ENCODE assay signal across 8 mouse cellular contexts in the genomic region with DNA sequence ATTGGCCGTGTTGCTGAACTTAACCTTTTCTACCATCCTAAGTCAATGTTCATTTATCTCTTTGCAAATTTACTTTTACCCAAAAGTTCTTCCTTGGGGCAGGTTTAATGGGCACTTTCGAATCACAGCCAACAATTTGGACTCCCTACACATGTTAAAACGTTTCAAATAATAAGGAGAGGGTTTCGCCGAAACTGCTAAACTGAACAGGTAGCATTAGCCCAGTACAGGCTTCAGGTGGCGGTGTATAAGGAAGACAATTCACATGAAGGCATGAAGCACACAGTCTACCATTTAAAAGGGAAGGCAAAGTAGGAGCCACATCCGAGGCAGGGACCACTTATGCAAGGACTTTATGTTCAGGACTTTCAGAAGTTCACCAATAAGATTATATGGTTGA. TPM values are rescaled to one million over a fixed set of nuclear protein-coding genes. Genes with fewer than 3 reads are reported as not detected.
A peak's percentile ranks its signal among the peaks of the same experiment; 100 is the strongest.
DNase-seq lines count a peak whose midpoint lies in the region; ATAC-seq and TF ChIP-seq lines count a peak whose summit lies in the region.

No protein-coding gene starts in this region.

- TF ChIP-seq POLR2A in testis, adult 2 months (IDR thresholded peaks at IDR 0.05; ENCODE audit: control insufficient read depth, low read depth, low read length) = no peak

- H3K9ac ChIP-seq in neural tube, embryonic 15.5 days (replicated peaks) = peak overlapping the region; percentile 89

- H3K9me3 ChIP-seq in limb, embryonic 10.5 days (replicated peaks) = no peaks in the 10 kb centered on the region
- H3K9me3 ChIP-seq in neural tube, embryonic 15.5 days (replicated peaks) = no peaks in the 10 kb centered on the region

- WGBS in limb, embryonic 10.5 days = 38% methylated on average over 7 of the region's 7 CpGs
- 34% methylated on average over 7 of the region's 7 CpGs for WGBS in neural tube, embryonic 15.5 days

- peak overlapping the region; percentile 97; the same call in 1 of the 2 replicates for H3K4me3 ChIP-seq in testis, adult 2 months (ENCODE audit: control insufficient read depth, low read depth, low read length)
- H3K4me3 ChIP-seq in limb, embryonic 10.5 days = peak overlapping the region; percentile 75
- H3K4me3 ChIP-seq in neural tube, embryonic 15.5 days (replicated peaks) = peak overlapping the region; percentile 87

- H3K4me2 ChIP-seq in neural tube, embryonic 15.5 days = peak overlapping the region; percentile 61

- H3K27me3 ChIP-seq in testis, adult 2 months (ENCODE audit: control insufficient read depth, insufficient read depth, low read length) = no peaks in the 10 kb centered on the region
- H3K27me3 ChIP-seq in limb, embryonic 10.5 days (ENCODE audit: low read depth, poor library complexity, severe bottlenecking) = no peaks in the 10 kb centered on the region
- H3K27me3 ChIP-seq in neural tube, embryonic 15.5 days (replicated peaks) = no peaks in the 10 kb centered on the region

- H3K27ac ChIP-seq in testis, adult 2 months (ENCODE audit: control insufficient read depth, insufficient read depth, low read depth, low read length) = no peak overlapping the region
- H3K27ac ChIP-seq in limb, embryonic 10.5 days = peak overlapping the region; percentile 93
- peak overlapping the region; percentile 84; the same call in 1 of the 2 replicates for H3K27ac ChIP-seq in neural tube, embryonic 15.5 days (replicated peaks)

- H3K4me1 ChIP-seq in testis, adult 2 months (ENCODE audit: control insufficient read depth, insufficient read depth, low read length) = no peaks in the 10 kb centered on the region
- peaks cover 12% of the 10 kb centered on the region for H3K4me1 ChIP-seq in limb, embryonic 10.5 days
- H3K4me1 ChIP-seq in neural tube, embryonic 15.5 days = peaks cover 23% of the 10 kb centered on the region

- no peak for TF ChIP-seq CTCF in testis, adult 2 months (IDR thresholded peaks at IDR 0.05; ENCODE audit: control insufficient read depth, insufficient read depth, insufficient replicate concordance, low read depth, low read length)

- peak; percentile 38 for DNase-seq in CD4-positive, CD25-positive, alpha-beta regulatory T cell, adult 2 months (ENCODE audit: low read depth, low spot score)
- DNase-seq in testis, postnatal 14 days (ENCODE audit: low spot score) = no peak
- DNase-seq in limb, embryonic 10.5 days (ENCODE audit: low spot score) = no peak
- no peak for DNase-seq in urinary bladder, postnatal 4 days (ENCODE audit: low spot score in 2 of 2)
- no peak for DNase-seq in cerebellum, postnatal 14 days

- no peaks in the 10 kb centered on the region for H3K36me3 ChIP-seq in testis, adult 2 months (ENCODE audit: control insufficient read depth, insufficient read depth, low read length)
- H3K36me3 ChIP-seq in limb, embryonic 10.5 days = peaks cover 28% of the 10 kb centered on the region
- peaks cover 12% of the 10 kb centered on the region for H3K36me3 ChIP-seq in neural tube, embryonic 15.5 days

- ATAC-seq in CD4-positive, CD25-positive, alpha-beta regulatory T cell, adult 4 months = no peak
- ATAC-seq in neural tube, embryonic 15.5 days (ENCODE audit: low FRiP score) = no peak

RNA-seq across cellular contexts. Expression of gene Phf14, which starts 0.6 kb away (rescaled TPM):
- polyA plus RNA-seq in CD4-positive, CD25-positive, alpha-beta regulatory T cell, adult 4 months (2017; shearing (Covaris generic)) = 10 to 100 TPM; 39.5 to 72.1 TPM
- 3.8 and 5.7 TPM in 2 replicates for polyA plus RNA-seq in testis, adult 2 months (2012; rRNA removed)
- 58.6 and 73.2 TPM in 2 replicates for polyA plus RNA-seq in limb, embryonic 10.5 days (2016; fragmentation: Nextera tagmentation; extraction: Ambion mirVana)
- polyA plus RNA-seq in neural tube, embryonic 15.5 days (2015; fragmentation: Nextera tagmentation; extraction: Ambion mirVana) = 72.2 and 84.1 TPM in 2 replicates

RNA-seq across cellular contexts. Expression of gene Ndufa4, which starts 0.9 kb away (rescaled TPM):
- polyA plus RNA-seq in CD4-positive, CD25-positive, alpha-beta regulatory T cell, adult 4 months (2017; shearing (Covaris generic)) = 100 to 1,000 TPM; 393 to 492 TPM
- 60.6 and 65.2 TPM in 2 replicates for polyA plus RNA-seq in testis, adult 2 months (2012; rRNA removed)
- polyA plus RNA-seq in limb, embryonic 10.5 days (2016; fragmentation: Nextera tagmentation; extraction: Ambion mirVana) = 856 and 862 TPM in 2 replicates
- polyA plus RNA-seq in neural tube, embryonic 15.5 days (2015; fragmentation: Nextera tagmentation; extraction: Ambion mirVana) = 1,257 and 1,503 TPM in 2 replicates
